Mouse (Mus musculus) hindbrain, postnatal 0 days (tissue): ENCODE data around the gene Ppfibp2. TPM values are rescaled to one million over a fixed set of nuclear protein-coding genes. Genes with fewer than 3 reads are reported as not detected.

ENCODE experiments used
- ATAC-seq: fragments of 200-750 bp; cut with Nextera tagmentation; 2 replicates; pipeline ENCODE4 v1.8.0; 2017; ENCODE audit warnings: mild to moderate bottlenecking, moderate TSS enrichment, moderate library complexity
- DNase-seq: peaks from one replicate; pipeline ENCODE4 v3.0.0-alpha.2; 2015; ENCODE audit warnings: low spot score
- H3K27ac ChIP-seq: fragments of 300-500 bp; sonication (generic); 2 replicates; pipeline ENCODE4 v1.5.1; 2014; ENCODE audit warnings: mild to moderate bottlenecking
- H3K27me3 ChIP-seq: fragments of 300-500 bp; sonication (generic); 2 replicates; pipeline ENCODE4 v1.6.1; 2014; ENCODE audit warnings: low read length, mixed read lengths; ENCODE audit not compliant: insufficient read depth
- H3K36me3 ChIP-seq: fragments of 300-500 bp; sonication (generic); 2 replicates; pipeline ENCODE4 v1.6.1; 2014; ENCODE audit warnings: low read length, mixed read lengths; ENCODE audit not compliant: insufficient read depth
- H3K4me1 ChIP-seq: fragments of 300-500 bp; sonication (generic); 2 replicates; pipeline ENCODE4 v1.6.1; 2014; ENCODE audit warnings: antibody characterized with exemption, low read length, mixed read lengths; ENCODE audit not compliant: insufficient read depth
- H3K4me2 ChIP-seq: fragments of 300-500 bp; sonication (generic); 2 replicates; pipeline ENCODE4 v1.6.1; 2014; ENCODE audit warnings: low read depth, mild to moderate bottlenecking, low read length, moderate library complexity, mixed read lengths
- H3K4me3 ChIP-seq: fragments of 300-500 bp; sonication (generic); 2 replicates; pipeline ENCODE4 v1.5.1; 2014; ENCODE audit warnings: low read length
- H3K9ac ChIP-seq: fragments of 300-500 bp; sonication (generic); replicated peaks from 2 replicates; pipeline ENCODE4 v1.6.1; 2014; ENCODE audit warnings: mild to moderate bottlenecking, low read length, moderate library complexity, mixed read lengths
- H3K9me3 ChIP-seq: fragments of 300-500 bp; sonication (generic); 2 replicates; pipeline ENCODE4 v1.6.1; 2016; ENCODE audit warnings: low read length, mixed read lengths
- CTCF ChIP-seq: IDR thresholded peaks from 2 replicates; pipeline ENCODE4 v1.5.1; 2016; ENCODE audit warnings: antibody characterized with exemption, control low read depth, low read depth
- WGBS: fragments of 180-500 bp; shearing (Covaris S2); extraction: QIAGEN DNeasy Blood & Tissue Kit; methylation state at CpG from one replicate; pipeline ENCODE4 v1.1.7; 2014; 5-methylcytosine and 5-hydroxymethylcytosine counted together
- polyA plus RNA-seq: library from polyadenylated mRNA; unstranded; fragments of >200 nt; fragmentation: Nextera tagmentation; extraction: Ambion mirVana; gene quantifications from 2 replicates; pipeline ENCODE4 v1.2.1, GENCODE M21; 2015
- total RNA-seq: library from RNA; depleted of rRNA; stranded (reverse); fragments of >200 nt; gene quantifications from 2 replicates; pipeline ENCODE4 v1.2.3, GENCODE M21; 2014

Gene Ppfibp2
- total and polyA plus RNA-seq, 2 experiments from 2014 or later, result 2.3 to 3.4 TPM

DNA sequence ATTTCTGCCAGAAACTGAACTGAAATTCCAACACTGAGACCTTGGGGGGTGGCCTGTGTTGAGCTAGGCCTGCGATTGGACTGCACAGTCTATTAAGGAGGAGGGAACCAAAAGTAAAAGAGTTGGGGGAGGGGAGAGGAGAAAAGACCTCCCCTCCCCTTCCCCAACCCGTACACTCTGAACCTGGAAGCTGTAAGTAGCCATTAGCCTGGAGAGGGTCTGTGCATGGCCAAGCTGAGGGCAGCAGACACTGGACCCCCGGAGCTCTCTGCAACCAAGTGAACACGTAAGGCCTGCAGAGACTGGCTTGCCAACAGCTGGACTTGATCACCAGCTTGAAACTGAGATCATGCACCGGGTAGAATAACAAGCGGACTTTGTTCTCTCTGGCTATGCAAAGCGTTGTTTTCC lies 27.7 kb upstream of the Ppfibp2 start, which contains the start of gene Olfml1:
TSS of gene Olfml1 (plus strand) at position 186 of the 411 bp plus-strand sequence.
- peak within 1 kb of the TSS; percentile 38; the same call in 1 of the 2 replicates for H3K4me2 ChIP-seq
- WGBS, result 52% methylated on average over 7 of the region's 7 CpGs
- H3K9ac ChIP-seq, result no peak within 1 kb of the TSS
- no peak for TF ChIP-seq CTCF
- no peaks in the 10 kb centered on the region for H3K9me3 ChIP-seq
- peak; percentile 13 for DNase-seq
- peak; percentile 68; the same call in 1 of the 2 replicates for ATAC-seq
- no peaks in the 10 kb centered on the region for H3K4me1 ChIP-seq
- no peaks in the 10 kb centered on the region for H3K36me3 ChIP-seq
- H3K27ac ChIP-seq, result peak within 1 kb of the TSS; percentile 48; the same call in 1 of the 2 replicates
- no peak within 1 kb of the TSS; the same call in 1 of the 2 replicates for H3K4me3 ChIP-seq
- H3K27me3 ChIP-seq, result no peaks in the 10 kb centered on the region

GRCm38 (mm10) chr7:107567674-107568073 lies 27.3 kb upstream of the Ppfibp2 start:
- no peak for ATAC-seq
- Histone ChIP-seq H3K36me3 (no peaks in the 10 kb centered on the region), H3K9ac (no peak overlapping the region), H3K4me1 (no peaks in the 10 kb centered on the region), H3K27me3 (no peaks in the 10 kb centered on the region), H3K4me3 (no peak overlapping the region; the same call in 1 of the 2 replicates), H3K27ac (peak overlapping the region; percentile 48; the same call in 1 of the 2 replicates), H3K4me2 (peak overlapping the region; percentile 38; the same call in 1 of the 2 replicates), H3K9me3 (no peaks in the 10 kb centered on the region)
- WGBS, result 81% methylated on average over 5 of the region's 5 CpGs
- DNase-seq, result no peak
- no peak for TF ChIP-seq CTCF

- TF ChIP-seq CTCF, result no peak
- H3K9me3 ChIP-seq, result no peaks in the 10 kb centered on the region
- H3K27me3 ChIP-seq, result no peaks in the 10 kb centered on the region
- 65% methylated on average over 4 of the region's 4 CpGs for WGBS
- H3K4me1 ChIP-seq, result no peaks in the 10 kb centered on the region
- no peak overlapping the region for H3K27ac ChIP-seq
- H3K9ac ChIP-seq, result no peak overlapping the region
- no peak overlapping the region for H3K4me3 ChIP-seq
- H3K36me3 ChIP-seq, result no peaks in the 10 kb centered on the region
- peak overlapping the region; percentile 30; the same call in 1 of the 2 replicates for H3K4me2 ChIP-seq
- DNase-seq, result no peak
- no peak for ATAC-seq
These were observed 26.0 kb upstream of the Ppfibp2 start for GRCm38 (mm10) chr7:107568971-107569370.

DNA sequence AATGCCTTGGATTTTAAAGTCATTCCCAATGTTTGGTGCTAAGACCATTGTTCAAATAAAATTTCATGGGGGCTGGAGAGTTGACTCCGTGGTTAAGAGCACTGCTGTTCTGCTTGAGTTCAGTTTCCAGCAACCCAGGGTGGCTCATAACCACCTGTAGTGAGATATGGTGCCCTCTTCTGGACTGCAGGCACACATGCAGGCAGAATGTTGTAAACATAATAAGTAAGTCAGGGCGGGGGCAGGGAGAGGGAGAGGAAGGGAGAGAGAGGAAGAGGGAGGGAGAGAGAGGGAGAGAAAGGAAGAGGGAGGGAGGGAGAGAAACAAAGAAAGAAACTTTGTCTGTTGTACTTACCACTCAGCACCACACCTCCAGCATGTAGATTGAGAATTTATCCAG lies 21.2 kb upstream of the Ppfibp2 start:
- ATAC-seq (no peak), DNase-seq (no peak)
- Histone ChIP-seq H3K27me3 (no peaks in the 10 kb centered on the region), H3K4me3 (no peak overlapping the region), H3K9me3 (no peaks in the 10 kb centered on the region), H3K9ac (no peak overlapping the region), H3K27ac (no peak overlapping the region), H3K36me3 (no peaks in the 10 kb centered on the region), H3K4me1 (no peaks in the 10 kb centered on the region), H3K4me2 (no peak overlapping the region)
- WGBS, result 60% methylated on average over 2 of the region's 2 CpGs
- peak; percentile 21; the same call in 1 of the 2 replicates for TF ChIP-seq CTCF

GRCm38 (mm10) chr7:107574276-107574675 lies 20.7 kb upstream of the Ppfibp2 start:
- Histone ChIP-seq H3K27ac (no peak overlapping the region), H3K4me3 (no peak overlapping the region), H3K4me2 (no peak overlapping the region), H3K9me3 (no peaks in the 10 kb centered on the region), H3K4me1 (no peaks in the 10 kb centered on the region), H3K36me3 (no peaks in the 10 kb centered on the region), H3K9ac (no peak overlapping the region), H3K27me3 (no peaks in the 10 kb centered on the region)
- no peak for DNase-seq
- no peak for ATAC-seq
- no peak for TF ChIP-seq CTCF
- WGBS, result 79% methylated on average over 3 of the region's 3 CpGs

- TF ChIP-seq CTCF, result no peak
- Histone ChIP-seq H3K9ac (no peak overlapping the region), H3K4me2 (no peak overlapping the region), H3K9me3 (no peaks in the 10 kb centered on the region), H3K4me1 (peaks cover 8% of the 10 kb centered on the region; the same call in 1 of the 2 replicates), H3K27ac (no peak overlapping the region), H3K27me3 (no peaks in the 10 kb centered on the region), H3K36me3 (no peaks in the 10 kb centered on the region), H3K4me3 (no peak overlapping the region)
- WGBS, result 19% methylated on average over 2 of the region's 2 CpGs
- peak; percentile 69 for ATAC-seq
- peak; percentile 41 for DNase-seq
These were observed 2.4 kb upstream of the Ppfibp2 start for GRCm38 (mm10) chr7:107592641-107593040.

- Histone ChIP-seq H3K4me3 (peak overlapping the region; percentile 59; the same call in 1 of the 2 replicates), H3K4me2 (peak overlapping the region; percentile 96), H3K27ac (no peak overlapping the region), H3K9me3 (no peaks in the 10 kb centered on the region), H3K4me1 (peaks cover 8% of the 10 kb centered on the region; the same call in 1 of the 2 replicates), H3K27me3 (no peaks in the 10 kb centered on the region), H3K9ac (no peak overlapping the region), H3K36me3 (no peaks in the 10 kb centered on the region)
- WGBS, result 35% methylated on average over 7 of the region's 7 CpGs
- DNase-seq, result no peak
- ATAC-seq, result no peak
- no peak for TF ChIP-seq CTCF
These were observed 1.1 kb upstream of the Ppfibp2 start for GRCm38 (mm10) chr7:107593904-107594303.
